Mouse (Mus musculus): ENCODE results near the gene Ppm1h.

DNA sequence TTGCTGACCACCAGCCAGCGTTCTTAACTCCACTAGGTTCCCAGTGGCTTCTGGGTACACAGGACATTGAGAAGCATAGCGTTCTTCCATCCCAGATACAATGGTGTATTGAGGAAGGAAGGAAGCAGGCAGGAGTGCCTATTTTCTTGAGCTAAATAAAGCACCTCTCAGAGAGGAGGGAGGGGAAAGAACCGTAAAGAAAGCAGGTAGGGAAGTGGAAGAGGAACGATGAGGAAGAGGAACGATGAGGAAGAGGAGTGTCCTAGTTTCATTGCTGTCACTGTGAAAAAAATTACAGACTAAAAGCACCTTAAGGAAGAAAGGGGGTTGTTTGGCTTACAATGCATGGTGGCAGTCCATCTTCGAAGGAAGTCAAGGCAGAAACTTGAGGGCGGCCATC is 291.6 kb downstream of the Ppm1h start:
- TF ChIP-seq CTCF (IDR thresholded peaks at IDR 0.05; ENCODE audit: extremely low read depth, insufficient read depth, low read length) (no peak), POLR2A (IDR thresholded peaks at IDR 0.05; ENCODE audit: extremely low read depth, insufficient read depth, low read length) (no peak)

Data from cortical plate, adult 2 months (tissue).